Mouse (Mus musculus) limb, embryonic 14.5 days (tissue): ENCODE data around the gene Crip2. TPM values are rescaled to one million over a fixed set of nuclear protein-coding genes. Genes with fewer than 3 reads are reported as not detected.
A peak's percentile ranks its signal among the peaks of the same experiment; 100 is the strongest.

Source experiments
- ATAC-seq: fragments of 200-750 bp; cut with Nextera tagmentation; 2 replicates; pipeline ENCODE4 v1.8.0; 2017; ENCODE audit warnings: low read depth, moderate number of reproducible peaks, moderate TSS enrichment; ENCODE audit not compliant: low FRiP score
- DNase-seq: peaks from one replicate; pipeline ENCODE4 v3.0.0-alpha.2; 2015; ENCODE audit warnings: low spot score
- H3K27ac ChIP-seq: fragments of 300-500 bp; sonication (generic); replicated peaks from 2 replicates; pipeline ENCODE4 v1.5.1; 2014; ENCODE audit warnings: low read depth, mild to moderate bottlenecking, low read length, moderate library complexity, mixed read lengths
- H3K27me3 ChIP-seq: fragments of 300-500 bp; sonication (generic); 2 replicates; pipeline ENCODE4 v1.6.1; 2014; ENCODE audit warnings: low read length, mixed read lengths; ENCODE audit not compliant: control insufficient read depth, insufficient read depth
- H3K36me3 ChIP-seq: fragments of 300-500 bp; sonication (generic); 2 replicates; pipeline ENCODE4 v1.6.1; 2014; ENCODE audit warnings: mild to moderate bottlenecking, low read length, moderate library complexity, mixed read lengths; ENCODE audit not compliant: control insufficient read depth, insufficient read depth
- H3K4me1 ChIP-seq: fragments of 300-500 bp; sonication (generic); 2 replicates; pipeline ENCODE4 v1.6.1; 2014; ENCODE audit warnings: antibody characterized with exemption, low read length, mixed read lengths; ENCODE audit not compliant: control insufficient read depth, insufficient read depth
- H3K4me2 ChIP-seq: fragments of 300-500 bp; sonication (generic); replicated peaks from 2 replicates; pipeline ENCODE4 v1.6.1; 2014; ENCODE audit warnings: low read depth, mild to moderate bottlenecking, low read length, moderate library complexity; ENCODE audit not compliant: severe bottlenecking
- H3K4me3 ChIP-seq: fragments of 300-500 bp; sonication (generic); replicated peaks from 2 replicates; pipeline ENCODE4 v1.5.1; 2014; ENCODE audit warnings: low read length
- H3K9ac ChIP-seq: fragments of 300-500 bp; sonication (generic); 2 replicates; pipeline ENCODE4 v1.6.1; 2014; ENCODE audit warnings: mild to moderate bottlenecking, low read depth, low read length, moderate library complexity; ENCODE audit not compliant: severe bottlenecking
- H3K9me3 ChIP-seq: fragments of 300-500 bp; sonication (generic); 2 replicates; pipeline ENCODE4 v1.6.1; 2016; ENCODE audit warnings: low read length; ENCODE audit not compliant: control insufficient read depth
- POLR2A ChIP-seq: fragments of 200-500 bp; IDR thresholded peaks from 2 replicates; pipeline ENCODE4 v1.8.0; 2012; ENCODE audit warnings: inconsistent platforms, mild to moderate bottlenecking, moderate library complexity, borderline replicate concordance; ENCODE audit not compliant: insufficient read depth, insufficient read length; ENCODE audit errors: extremely low read depth
- WGBS: fragments of 180-500 bp; shearing (Covaris S2); extraction: QIAGEN DNeasy Blood & Tissue Kit; methylation state at CpG from one replicate; pipeline ENCODE4 v1.1.7; 2014; 5-methylcytosine and 5-hydroxymethylcytosine counted together
- polyA plus RNA-seq, 2 experiments: library from polyadenylated mRNA; depleted of rRNA in 1 of 2; stranded (reverse) in 1 of 2; unstranded in 1 of 2; fragments of >200 nt; fragmentation: Nextera tagmentation in 1 of 2; extraction: Ambion mirVana in 1 of 2; gene quantifications; 2 replicates each; pipeline versions ENCODE4 v1.2.1 to v1.2.3; 2012 to 2014

Gene Crip2
- polyA plus RNA-seq, 2 experiments: 91.4 to 99.1 TPM

GRCm38 (mm10) chr12:113151661-113152271, 11.7 kb downstream of the Crip2 start:
- no peaks in the 10 kb centered on the region for H3K9me3 ChIP-seq
- H3K4me3 ChIP-seq: peak overlapping the region; percentile 53
- no peaks in the 10 kb centered on the region for H3K36me3 ChIP-seq
- H3K4me1 ChIP-seq: peaks cover 16% of the 10 kb centered on the region
- ATAC-seq (no peak), DNase-seq (no peak)
- WGBS: under 1% methylated on average over 31 of the region's 36 CpGs
- H3K27ac ChIP-seq: no peak overlapping the region
- no peak for TF ChIP-seq POLR2A
- peak overlapping the region; percentile 56 for H3K9ac ChIP-seq
- peaks cover 9% of the 10 kb centered on the region; the same call in 1 of the 2 replicates for H3K27me3 ChIP-seq
- H3K4me2 ChIP-seq: peak overlapping the region; percentile 89

GRCm38 (mm10) chr12:113152272-113152661, 12.2 kb downstream of the Crip2 start:
- TF ChIP-seq POLR2A: no peak
- H3K4me2 ChIP-seq: peak overlapping the region; percentile 89
- DNase-seq (no peak), ATAC-seq (no peak)
- peak overlapping the region; percentile 56 for H3K9ac ChIP-seq
- peaks cover 19% of the 10 kb centered on the region for H3K4me1 ChIP-seq
- H3K36me3 ChIP-seq: no peaks in the 10 kb centered on the region
- 13% methylated on average over 19 of the region's 19 CpGs for WGBS
- peak overlapping the region; percentile 53 for H3K4me3 ChIP-seq
- H3K27me3 ChIP-seq: peaks cover 5% of the 10 kb centered on the region; the same call in 1 of the 2 replicates
- H3K9me3 ChIP-seq: no peaks in the 10 kb centered on the region
- H3K27ac ChIP-seq: no peak overlapping the region

GRCm38 (mm10) chr12:113152991-113153525, 13.0 kb downstream of the Crip2 start:
- H3K9me3 ChIP-seq: no peaks in the 10 kb centered on the region
- no peak overlapping the region for H3K27ac ChIP-seq
- no peaks in the 10 kb centered on the region for H3K36me3 ChIP-seq
- no peak overlapping the region for H3K4me3 ChIP-seq
- DNase-seq (no peak), ATAC-seq (no peak)
- TF ChIP-seq POLR2A: no peak
- H3K27me3 ChIP-seq: peaks cover 5% of the 10 kb centered on the region; the same call in 1 of the 2 replicates
- no peak overlapping the region for H3K9ac ChIP-seq
- peaks cover 19% of the 10 kb centered on the region for H3K4me1 ChIP-seq
- H3K4me2 ChIP-seq: no peak overlapping the region
- WGBS: 77% methylated on average over 6 of the region's 6 CpGs

- ATAC-seq (no peak), DNase-seq (no peak)
- Histone ChIP-seq H3K9ac (no peak overlapping the region), H3K4me1 (peaks cover 19% of the 10 kb centered on the region), H3K36me3 (no peaks in the 10 kb centered on the region), H3K9me3 (no peaks in the 10 kb centered on the region), H3K4me3 (no peak overlapping the region), H3K4me2 (no peak overlapping the region), H3K27ac (no peak overlapping the region), H3K27me3 (no peaks in the 10 kb centered on the region; the same call in 1 of the 2 replicates)
- 93% methylated on average over 7 of the region's 7 CpGs for WGBS
- no peak for TF ChIP-seq POLR2A
Measured at GRCm38 (mm10) chr12:113153971-113154370, 13.9 kb downstream of the Crip2 start.

GRCm38 (mm10) chr12:113154747-113155075, 14.7 kb downstream of the Crip2 start:
- Histone ChIP-seq H3K4me3 (peak overlapping the region; percentile 48), H3K36me3 (no peaks in the 10 kb centered on the region), H3K9ac (0 out of 2 replicates have a peak overlapping the region, but pooled peaks have one; percentile 68), H3K27me3 (no peaks in the 10 kb centered on the region; the same call in 1 of the 2 replicates), H3K4me2 (peak overlapping the region; percentile 95), H3K27ac (no peak overlapping the region; the same call in 1 of the 2 replicates), H3K4me1 (peaks cover 19% of the 10 kb centered on the region), H3K9me3 (no peaks in the 10 kb centered on the region)
- TF ChIP-seq POLR2A: no peak
- DNase-seq (no peak), ATAC-seq (no peak)
- 82% methylated on average over 6 of the region's 6 CpGs for WGBS
